Mouse (Mus musculus) brain, embryonic 14.5 days (tissue): ENCODE data around the gene Sdr9c7.

Source experiments
- CTCF ChIP-seq: fragments of 200-500 bp; IDR thresholded peaks from 2 replicates; pipeline ENCODE4 v1.5.1; 2012; ENCODE audit warnings: inconsistent platforms, mild to moderate bottlenecking, moderate library complexity, borderline replicate concordance; ENCODE audit not compliant: insufficient read depth, insufficient read length; ENCODE audit errors: extremely low read depth
- POLR2A ChIP-seq: fragments of 200-500 bp; IDR thresholded peaks from 2 replicates; pipeline ENCODE4 v1.6.1; 2012; ENCODE audit warnings: mild to moderate bottlenecking, inconsistent platforms, borderline replicate concordance; ENCODE audit not compliant: poor library complexity, insufficient read depth, insufficient read length, severe bottlenecking; ENCODE audit errors: extremely low read depth

DNA sequence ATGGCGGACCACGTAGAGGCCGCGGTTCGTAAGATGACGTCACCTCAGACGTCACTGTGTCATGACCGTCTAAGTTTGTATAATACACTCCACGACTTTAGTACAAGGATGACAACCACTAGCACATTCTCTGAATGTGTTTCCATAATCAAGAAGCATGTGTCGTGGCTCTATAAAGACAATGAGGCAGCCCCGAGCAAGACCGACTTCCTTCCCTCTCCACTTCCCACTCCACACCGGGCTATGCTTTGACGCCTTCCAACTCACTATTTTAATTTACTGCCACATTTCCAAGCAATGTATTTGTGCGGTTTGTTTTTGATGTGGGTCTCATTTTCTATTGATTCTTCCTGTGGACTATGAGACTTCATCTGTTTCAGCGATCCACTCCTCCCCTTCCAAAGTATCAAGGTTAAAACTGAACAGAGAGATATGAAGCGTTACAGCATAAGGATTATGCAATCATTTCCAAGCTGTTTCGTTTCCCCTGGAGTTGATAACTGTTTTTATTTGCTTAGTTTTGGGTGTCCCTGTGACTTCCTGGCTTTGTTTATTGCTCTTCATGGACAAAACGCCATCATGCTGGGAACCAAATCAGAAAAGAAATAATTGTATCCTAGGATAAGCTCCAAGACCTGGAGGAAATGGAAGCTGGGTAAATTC, 38.6 kb downstream of the Sdr9c7 start:
- TF ChIP-seq CTCF (no peak), POLR2A (no peak)
